Mouse (Mus musculus) thymus, postnatal 36 days (tissue): Measurements from ENCODE around the gene Slc25a25.

Source experiments
- DNase-seq, 2 experiments: peaks; one replicate each; pipeline ENCODE4 v3.0.0; 2022; ENCODE audit warnings: mixed read lengths in 2 of 2

Slc25a25 gene

GRCm38 (mm10) chr2:32395946-32396621, 55.2 kb downstream of the Slc25a25 start:
- DNase-seq: peak; percentile 71 to 76

DNA sequence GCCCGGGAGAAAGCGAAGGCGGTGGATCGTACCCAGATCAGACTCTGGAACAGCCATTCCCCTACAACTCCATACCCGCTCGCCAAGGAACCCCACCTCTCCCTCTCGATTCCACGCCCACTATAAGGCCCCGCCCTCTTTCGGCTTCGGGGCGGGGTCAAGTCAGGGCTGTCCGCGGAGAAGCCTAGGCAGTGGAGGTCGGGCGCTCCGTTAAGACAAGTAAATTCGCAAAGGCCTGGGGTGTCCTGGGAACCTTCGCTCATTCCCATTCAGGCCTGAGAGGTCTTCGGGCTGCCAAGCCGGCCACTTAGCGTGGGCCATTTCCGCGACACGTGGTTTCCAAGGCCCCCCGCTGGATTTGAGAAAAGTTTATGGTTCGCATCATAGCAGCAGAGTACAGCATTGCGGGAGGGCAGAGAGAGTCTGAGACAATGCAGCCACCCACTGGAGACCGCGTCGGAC, 55.7 kb downstream of the Slc25a25 start, which contains the start of gene Ptges2:
Gene Ptges2 (plus strand): TSS at position 413 of the 462 bp plus-strand sequence.
- peak; percentile 91 to 95 for DNase-seq

DNA sequence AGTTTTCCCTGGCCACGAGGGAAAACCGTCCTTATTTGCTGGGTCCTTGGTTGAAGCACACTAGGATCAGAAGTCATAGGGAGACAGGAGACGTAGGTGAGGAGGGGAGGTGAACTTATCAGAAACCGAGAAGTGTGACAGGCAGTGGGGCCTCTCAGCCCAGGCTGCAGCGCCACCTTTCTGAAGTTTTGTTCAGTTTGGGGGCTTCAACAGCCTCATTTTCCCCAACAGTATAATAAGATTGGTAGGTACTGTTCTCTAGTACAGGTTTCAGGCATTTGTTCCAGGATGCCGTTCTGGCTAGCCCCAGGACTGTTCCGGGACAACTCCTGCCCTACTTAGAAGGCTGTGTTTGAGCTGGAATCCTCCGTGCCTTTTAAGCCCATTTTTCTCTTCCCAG, 56.3 kb downstream of the Slc25a25 start:
- peak; percentile 66 to 70 for DNase-seq

- no peak for DNase-seq
Measured at GRCm38 (mm10) chr2:32392063-32392462, 59.2 kb downstream of the Slc25a25 start.

DNA sequence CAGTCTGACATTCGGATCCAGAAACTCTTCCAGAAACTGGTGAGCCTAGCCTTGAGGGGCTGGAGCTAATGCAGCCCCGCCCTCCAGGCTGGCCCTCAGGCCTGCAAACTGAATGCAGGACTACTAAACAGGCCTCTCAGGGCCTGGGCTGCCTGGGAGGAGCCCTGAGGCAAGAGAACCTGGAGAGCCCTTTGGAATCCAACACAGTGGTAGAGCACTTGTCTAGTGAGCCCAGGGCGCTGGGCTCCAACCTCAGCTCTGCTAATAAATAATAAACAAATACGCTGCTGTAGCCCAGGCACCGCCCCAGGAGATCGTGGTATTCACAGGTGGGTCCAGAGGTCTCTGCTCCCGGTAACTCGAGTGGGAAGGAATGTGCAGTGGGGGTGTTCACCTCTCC, 60.4 kb downstream of the Slc25a25 start:
- no peak for DNase-seq

DNA sequence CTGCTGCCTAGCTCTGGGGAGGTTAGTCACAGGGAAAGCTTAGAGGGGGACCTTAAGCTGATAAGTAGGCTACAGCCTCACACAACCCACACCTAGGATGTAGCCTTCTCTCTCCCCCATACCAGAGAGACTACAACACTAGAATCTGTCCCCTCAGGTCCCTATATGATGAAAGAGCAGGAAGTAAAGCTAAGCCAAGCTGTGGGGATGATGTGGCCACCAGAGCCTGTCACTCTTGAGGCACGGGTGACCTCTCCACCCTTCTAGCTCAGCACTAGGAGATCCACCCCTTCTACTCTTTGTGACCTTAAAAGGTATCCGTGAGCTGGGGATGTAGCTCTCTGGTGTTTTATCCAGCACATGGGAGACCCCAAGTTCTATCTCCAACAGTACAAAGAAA, 62.1 kb downstream of the Slc25a25 start:
- DNase-seq: no peak

DNA sequence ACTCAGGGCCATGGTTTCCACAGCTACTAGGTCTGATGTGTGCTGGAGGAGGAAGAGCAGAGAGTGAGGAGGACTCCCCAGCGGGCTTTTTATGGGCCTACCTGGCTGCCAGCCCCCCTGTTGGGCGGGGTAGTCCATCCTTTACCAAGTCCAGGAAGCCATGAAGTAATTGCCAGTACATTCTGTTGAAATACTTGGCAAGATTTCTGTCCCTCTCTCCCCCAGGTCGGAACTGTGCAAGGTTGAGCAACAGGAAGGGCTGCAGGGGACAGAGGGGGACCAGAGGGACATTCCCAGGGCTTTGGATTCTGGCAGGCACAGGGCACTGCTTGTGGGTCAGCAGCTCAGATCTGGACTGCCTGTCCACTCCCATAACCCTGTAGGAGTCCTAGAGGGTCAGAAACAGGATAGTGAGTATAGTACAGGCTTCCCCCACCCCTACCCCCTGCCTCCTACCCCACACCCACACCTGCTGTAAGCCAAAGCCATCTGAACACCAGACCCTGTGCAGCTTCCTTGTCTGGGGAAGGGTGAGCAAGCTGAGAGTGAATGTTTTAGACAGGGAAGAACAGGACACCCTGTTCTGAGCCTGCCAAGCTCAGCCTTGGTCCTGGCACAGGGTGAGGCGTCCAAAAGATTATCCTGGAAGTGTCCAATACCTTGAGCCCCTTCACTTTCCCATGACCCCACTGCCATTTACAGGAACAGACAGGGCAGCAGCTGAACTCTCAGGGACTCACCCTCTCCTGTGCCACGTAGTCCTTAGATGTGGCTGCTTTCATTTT, 63.3 kb downstream of the Slc25a25 start, which contains the start of gene Lcn2:
Gene Lcn2 (minus strand): TSS at position 547 of the 785 bp plus-strand sequence.
- no peak for DNase-seq

- no peak for DNase-seq
Measured at GRCm38 (mm10) chr2:32382689-32383088, 68.6 kb downstream of the Slc25a25 start.

- peak; percentile 96 to 97 for DNase-seq
Measured at GRCm38 (mm10) chr2:32381775-32382223, 69.4 kb downstream of the Slc25a25 start, which contains the start of gene 1110008P14Rik. Gene 1110008P14Rik (minus strand): TSS chr2:32381938.

- DNase-seq: peak; percentile 52 to 77
Measured at GRCm38 (mm10) chr2:32381141-32381774, 70.0 kb downstream of the Slc25a25 start.

DNA sequence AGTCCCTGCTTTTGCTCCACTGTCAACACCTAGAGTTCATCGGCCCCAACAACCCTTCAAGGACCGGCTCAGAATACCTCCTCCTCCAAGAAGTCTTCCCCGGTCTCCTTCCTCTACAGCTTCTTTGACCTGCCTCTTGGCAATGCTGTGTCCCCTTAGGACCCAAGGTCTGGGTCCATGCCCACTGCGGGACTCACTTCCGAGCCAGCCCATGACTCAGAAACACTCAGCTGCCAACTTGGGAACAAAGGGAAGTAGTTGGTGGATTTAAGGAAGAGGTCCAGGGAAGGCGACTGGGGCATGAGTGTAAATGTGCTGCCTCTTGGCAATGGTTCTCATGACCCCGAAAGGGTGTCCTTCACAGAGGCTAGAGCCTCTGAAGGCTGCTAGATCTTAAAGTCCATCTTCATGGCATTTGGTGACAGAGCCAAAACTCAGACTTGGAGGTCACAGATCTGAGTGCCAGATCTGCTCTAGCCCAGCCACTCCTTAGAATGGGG, 71.2 kb downstream of the Slc25a25 start:
- no peak for DNase-seq

DNA sequence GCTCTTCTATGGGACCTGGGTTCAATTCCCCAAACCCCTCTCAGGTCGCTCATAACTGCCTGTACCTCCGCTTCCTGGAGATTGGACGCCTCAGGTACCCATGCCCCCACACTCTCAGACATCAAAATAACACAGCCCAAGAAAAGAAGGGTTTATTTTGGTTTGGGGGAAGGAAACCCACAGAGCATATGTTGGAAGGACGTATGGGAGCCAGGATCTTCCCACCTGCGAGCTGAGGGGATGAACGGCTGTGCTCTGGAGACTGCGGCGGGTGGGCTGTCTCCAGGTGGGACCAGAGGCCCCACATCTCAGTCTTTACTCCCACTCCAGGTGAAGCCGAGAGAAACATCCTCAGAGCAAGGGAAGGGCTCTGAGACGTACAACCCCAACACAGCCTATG, 74.3 kb downstream of the Slc25a25 start:
- no peak for DNase-seq

DNA sequence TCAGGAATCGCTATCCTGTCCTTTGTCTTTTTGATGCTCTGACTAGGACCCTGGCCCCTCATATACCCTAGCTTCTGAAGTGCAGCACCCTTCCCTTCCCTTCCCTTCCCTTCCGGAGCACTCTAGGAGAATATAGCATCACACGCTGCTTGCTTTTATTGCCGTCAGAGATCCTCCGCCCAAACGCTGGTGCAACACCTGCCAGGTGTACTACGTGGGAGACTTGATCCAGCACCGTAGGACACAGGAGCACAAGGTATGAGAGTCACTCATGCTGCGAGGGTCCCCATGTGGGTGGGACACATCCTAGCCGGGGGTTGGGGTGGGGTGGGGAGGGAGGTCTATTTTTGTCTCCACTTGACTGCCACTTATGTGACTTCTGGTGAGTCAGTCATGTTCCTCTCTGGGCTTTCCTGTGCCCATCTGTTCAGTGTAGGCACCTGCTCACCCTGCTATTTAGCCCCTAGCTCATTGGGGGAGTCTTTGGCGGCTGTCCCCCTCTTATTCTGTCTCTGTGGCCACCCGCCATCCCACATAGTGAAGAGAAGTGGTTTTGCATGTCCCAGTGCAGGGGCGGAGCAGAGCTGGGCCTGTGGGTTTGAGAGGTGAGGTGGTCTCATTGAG, 75.8 kb downstream of the Slc25a25 start:
- DNase-seq: no peak

DNA sequence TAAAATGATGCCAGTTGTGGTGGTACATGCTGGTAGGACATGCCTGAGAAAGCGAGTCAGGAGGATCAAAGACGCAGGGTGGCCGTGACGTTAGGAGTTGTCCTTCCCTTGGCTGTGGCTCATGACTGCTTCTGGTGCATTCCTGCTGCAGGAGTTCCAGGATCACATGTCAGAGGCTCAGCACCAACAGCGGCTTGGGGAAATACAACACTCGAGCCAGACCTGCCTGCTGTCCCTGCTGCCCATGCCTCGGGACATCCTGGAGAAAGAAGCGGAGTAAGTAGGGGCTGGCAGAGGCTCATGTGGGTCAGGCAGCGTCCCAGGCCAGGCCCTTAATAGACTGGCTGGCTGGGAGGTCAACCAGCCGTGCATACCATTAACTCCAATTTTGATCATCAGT, 77.1 kb downstream of the Slc25a25 start:
- no peak for DNase-seq

GRCm38 (mm10) chr2:32367315-32367714, 83.9 kb downstream of the Slc25a25 start:
- no peak for DNase-seq
